Mouse (Mus musculus) c-Kit-positive CD71-negative TER-119-negative erythroid progenitor cells, embryonic 14.5 days (primary cell): ENCODE results near the gene Ivd.

Experiments
- DNase-seq: peaks from one replicate; pipeline ENCODE4 v3.0.0-alpha.2; 2013; ENCODE audit warnings: low read depth

The Ivd gene

GRCm38 (mm10) chr2:118882840-118883679, 21.3 kb downstream of the Ivd start:
- no peak for DNase-seq

- no peak for DNase-seq
Measured at GRCm38 (mm10) chr2:118887440-118887839, 25.7 kb downstream of the Ivd start.

DNA sequence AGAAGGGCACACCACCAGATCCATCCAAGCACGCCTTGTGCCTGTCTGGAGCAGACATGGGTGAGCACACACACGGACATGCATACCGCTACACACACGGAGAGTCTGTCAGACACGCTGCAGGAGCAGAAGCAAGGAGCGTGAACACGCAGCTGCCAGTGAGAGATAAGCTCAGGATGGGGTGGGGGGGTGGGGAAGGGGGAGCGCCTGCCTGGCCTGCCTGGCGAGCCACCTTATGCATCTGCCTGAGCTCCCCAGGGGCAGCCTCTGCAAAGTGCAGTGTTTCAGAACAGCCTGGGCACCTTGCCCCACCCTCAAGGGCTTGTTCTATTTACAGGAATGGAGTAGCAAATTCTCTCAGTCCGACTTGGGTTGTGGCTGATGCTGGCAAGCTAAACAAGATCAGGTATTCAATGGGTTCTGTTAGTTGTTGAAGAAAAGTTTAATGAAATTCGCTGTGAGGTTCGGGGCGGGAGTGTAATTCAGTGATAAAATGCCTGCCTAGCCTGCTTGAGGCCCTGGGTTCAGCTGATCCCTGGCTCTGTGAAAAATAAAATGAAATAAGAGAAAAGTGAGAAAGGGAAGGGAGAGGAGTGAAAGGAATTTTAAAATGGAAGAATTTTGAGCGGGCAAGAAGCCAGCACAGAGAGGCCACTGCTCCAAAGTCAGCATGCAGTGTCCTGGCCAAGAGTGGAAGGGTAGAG, 26.2 kb downstream of the Ivd start:
- DNase-seq: no peak

DNA sequence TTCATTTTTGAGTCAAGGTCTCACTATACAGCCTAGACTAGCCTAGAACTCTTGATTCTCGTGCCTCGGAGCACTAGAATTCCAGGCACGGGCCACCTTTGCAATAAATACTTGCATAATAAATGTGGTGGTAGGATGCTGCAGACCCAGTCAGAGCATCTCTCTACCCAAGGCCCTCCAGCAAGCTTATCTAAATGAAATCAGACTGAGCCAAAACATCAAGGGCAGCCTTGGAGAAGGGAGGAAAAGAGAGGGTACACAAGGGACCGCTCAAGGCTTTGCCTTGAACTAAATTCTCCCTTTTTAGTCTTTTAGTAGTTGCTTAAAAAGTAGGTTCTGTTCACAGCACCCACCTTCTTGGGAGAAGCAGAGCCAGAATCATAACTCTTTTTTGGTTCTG, 29.4 kb downstream of the Ivd start:
- no peak for DNase-seq

DNA sequence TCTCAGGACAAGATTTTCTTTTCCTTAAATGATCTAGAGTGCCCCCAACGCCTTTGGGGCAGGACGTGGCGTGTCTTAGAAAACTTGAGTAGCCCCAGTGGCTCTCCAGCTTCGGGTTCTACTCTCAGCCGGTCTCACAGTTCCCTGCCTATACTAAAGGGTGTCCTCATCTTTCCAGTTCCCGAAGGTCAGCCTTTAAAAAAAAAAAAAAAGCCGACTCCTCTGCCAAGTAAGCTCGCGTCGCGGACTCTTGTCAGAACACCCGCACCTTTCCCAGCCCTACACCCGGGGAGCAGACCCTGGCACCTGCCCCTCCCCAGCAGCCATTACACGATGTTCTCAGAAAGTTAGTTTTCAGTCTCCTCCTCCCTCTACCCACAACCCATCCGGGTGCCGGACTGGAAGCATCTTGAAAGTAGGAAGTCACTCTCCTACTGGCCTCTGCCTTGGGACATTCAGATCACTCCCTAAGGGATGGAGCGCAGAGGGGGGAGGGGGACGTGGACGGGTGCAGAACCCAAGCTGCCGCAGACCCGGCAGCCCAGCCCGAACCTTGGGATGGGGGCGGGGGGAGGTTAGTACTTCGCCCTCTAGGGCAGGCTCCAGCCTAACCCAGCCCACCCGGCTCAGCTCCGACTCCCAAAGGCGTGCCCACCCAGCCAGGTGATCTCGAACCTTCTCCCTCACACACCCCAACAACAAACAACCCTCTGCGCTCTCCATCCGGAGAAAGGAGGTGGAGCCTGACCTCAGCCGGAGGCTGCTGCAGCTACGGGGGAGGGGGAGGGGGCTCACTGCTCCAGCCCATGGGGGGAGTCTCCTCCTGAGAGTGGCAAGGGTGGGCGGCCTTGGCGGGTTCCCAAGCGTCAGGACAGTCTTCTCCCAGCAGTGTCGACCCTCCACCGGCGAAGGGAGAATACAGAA, 34.5 kb downstream of the Ivd start:
- no peak for DNase-seq

DNA sequence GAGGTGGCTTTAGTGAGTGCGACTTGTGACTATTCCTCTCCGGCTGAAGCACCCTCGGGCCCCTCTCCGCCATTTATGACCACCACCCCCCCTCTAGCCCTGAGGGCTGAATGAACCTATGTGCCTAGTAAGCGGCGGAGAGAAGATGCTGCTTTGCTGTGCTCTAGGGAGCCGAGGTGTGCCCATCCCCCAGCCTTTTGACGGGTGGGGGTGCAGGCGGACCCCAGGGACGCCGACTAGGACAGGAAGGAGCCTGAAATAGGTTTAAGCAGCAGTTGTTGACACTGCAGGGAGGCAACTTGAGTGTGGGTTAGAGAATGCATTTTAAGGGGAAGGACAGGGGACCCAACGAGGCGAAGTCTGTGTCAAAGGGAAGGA, 35.1 kb downstream of the Ivd start:
- DNase-seq: no peak

DNA sequence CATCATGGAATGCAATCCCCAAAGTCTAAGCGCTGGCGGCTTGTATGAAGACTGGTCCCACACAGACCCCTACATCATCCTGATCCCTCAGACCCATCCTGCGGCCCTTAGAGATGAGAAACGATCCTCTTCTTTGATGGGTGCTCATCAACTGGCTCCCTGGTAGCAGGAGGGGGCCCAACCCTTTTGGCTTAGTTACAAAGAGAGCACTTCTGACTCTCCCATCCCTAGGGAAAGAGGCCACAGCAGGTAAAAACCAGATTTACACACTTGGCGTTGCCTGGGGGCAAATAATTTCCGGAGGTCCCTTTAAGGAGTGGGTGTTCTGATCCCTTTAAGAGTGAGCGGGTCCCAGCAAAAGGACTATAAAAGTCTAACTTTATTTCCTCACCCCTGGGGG, 35.6 kb downstream of the Ivd start:
- DNase-seq: no peak

DNA sequence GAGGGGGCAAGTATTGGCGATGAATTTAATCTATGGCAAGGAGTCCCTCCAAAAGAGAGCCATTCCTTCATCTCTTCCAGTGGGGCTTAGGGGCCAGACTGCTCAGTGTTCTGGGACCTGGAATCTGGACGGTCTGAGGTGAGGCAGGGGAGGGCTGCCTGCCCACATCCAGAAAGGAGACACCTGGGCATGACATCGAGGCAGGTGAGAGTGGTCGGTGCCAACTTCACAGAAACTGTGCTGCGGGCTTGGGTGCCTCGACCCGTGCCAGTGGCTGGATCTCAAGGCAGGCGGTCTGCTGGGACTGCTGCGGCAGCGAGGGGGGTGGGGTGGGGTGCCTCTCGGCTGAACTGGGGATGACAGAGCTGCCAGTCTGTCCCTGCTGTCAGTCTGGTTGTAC, 36.1 kb downstream of the Ivd start:
- DNase-seq: no peak

GRCm38 (mm10) chr2:118898771-118899170, 37.0 kb downstream of the Ivd start:
- no peak for DNase-seq

DNA sequence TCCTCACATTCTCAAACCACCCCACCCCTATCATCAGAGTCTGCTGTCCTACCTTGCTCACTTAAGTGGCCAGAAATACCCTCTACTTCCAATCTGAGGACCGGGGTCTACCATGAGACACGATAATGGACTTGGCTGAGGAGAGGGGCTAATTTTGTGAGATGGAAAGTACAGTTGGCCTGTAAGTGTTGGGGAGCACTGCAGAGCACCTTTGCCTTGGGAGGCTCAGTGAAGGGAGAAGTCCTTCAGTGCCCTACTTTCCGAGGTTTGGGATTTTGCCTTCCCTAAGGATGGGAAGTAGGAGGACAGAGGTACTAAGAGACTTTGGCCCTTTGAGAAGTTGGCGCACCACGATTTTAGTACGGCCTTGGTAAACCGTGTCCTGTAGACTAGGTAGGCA, 37.6 kb downstream of the Ivd start:
- no peak for DNase-seq

DNA sequence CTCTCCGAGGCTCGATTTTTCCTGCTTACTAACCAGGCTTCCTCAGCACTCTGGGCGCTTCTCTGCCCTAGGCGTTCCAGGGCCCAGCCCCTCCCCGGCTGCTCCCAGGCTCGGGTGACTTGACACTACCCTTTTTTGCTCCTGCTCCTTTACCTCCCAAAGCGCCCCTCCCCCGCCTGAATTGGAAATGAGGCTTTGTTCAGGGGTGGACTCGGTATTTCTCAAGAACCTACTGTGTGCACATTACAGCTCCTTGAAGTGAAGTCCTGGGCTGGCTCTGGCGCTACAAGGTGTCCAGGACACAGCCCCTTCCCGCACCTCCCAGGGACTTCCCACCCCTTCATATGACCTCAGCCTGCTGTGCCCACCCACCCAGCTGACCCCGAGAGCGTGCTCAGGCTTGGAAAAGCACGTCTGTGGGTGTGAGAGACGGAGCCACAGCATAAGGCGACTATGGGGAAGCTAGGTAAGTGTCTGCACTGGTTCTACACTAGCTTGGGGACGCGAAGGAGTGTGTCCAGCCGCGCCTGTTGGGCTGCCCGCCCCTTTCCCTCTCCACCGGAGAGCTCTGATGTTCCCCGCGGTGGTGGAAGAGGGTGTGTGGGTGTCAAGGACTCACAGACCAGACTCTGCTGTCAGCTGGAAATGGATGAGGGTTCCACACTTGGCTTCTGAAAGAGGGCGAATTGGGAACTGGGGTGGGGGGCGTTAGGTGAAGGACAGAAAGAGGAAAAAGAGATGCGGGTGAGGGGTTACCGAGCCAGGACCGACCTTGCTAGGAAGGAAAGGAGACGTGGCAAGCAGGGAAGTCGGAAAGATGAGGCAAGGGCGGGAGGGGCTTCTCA, 38.4 kb downstream of the Ivd start, which contains the start of gene Bahd1:
TSS of gene Bahd1 (plus strand) at position 397 of the 845 bp plus-strand sequence.
- no peak for DNase-seq

- no peak for DNase-seq
Measured at GRCm38 (mm10) chr2:118900826-118901140, 39.0 kb downstream of the Ivd start.

GRCm38 (mm10) chr2:118901175-118902031, 39.6 kb downstream of the Ivd start:
- DNase-seq: peak; percentile 87

DNA sequence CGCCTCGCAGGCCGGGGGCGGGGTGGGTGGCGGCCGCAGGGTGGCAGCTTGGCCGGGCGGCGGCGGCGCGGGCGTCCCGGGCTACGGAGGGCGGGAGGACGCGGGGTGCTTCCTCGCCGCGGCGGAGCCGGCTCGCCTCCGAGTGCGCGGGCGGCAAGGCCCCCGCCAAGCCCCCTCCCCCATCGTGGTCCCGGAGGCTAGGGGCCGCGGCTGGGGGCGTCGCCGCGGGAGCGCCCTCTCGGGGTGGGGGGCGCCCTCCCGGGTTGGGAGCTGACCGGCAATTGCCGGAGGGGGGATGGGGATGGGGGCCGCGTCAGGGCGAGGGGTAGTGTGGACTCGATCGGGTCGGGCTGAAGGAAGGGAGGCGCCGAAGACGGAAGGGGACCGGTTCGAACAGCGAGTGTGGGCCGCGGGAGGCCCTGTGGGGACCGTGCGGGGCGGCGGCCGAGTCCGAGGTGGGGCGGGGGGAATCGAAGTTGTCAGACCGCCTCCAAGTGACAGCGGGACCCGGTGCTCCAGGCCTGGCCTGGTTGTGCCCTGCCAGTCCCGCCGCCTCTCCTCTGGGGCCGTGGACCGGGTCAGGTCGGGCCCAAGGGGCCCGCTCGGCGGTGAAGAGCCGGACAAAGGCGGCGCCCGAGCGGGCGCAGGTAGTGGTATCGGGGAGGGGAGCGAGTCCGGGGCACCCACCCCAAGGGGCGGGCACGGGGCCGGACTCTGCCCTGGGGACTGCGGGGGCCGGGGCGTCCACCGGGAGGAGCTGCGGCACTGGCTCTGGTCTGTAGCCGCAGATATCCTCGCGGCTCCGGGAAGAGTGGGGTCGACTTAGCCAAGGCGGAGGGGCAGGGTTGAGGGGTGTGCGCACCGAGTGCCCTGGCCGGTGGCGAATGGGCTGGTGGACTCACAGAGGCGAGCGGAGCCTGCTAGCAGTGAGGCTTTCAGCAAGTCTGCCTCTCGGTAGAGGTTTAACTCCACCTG, 40.6 kb downstream of the Ivd start:
- DNase-seq: no peak

- no peak for DNase-seq
Measured at GRCm38 (mm10) chr2:118903333-118903741, 41.6 kb downstream of the Ivd start.

DNA sequence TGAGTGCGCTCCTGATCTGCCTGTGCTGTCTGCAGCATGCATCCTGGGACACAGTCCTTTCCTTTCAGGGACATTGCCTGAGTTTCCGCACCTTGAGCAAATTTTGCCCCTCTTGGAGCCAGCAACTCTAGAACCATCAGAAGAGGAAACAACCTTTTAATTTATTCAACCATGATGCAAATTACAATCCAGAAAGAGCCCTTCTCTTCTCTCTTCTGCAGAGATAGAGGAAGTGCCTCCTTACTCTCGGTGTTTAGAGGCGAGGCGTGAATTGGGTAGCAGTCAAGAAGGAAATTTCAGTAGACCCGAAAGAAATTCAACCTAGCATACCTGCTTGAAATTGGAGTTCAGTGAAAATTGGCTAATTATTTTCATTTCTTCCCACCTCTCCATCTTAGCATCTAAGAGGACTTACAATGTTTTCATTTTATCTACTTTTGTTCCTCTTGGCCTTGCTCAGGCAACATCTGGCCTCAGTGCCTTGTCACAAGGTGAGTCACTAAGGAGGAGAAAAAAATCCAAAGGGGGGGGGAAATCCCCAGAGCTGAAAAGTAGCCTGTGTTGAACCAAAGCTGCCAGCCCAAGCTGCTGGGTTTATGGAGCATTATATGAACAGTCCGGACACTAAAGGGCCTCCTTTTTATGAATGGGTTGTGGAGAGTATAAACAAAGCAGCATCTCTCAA, 43.8 kb downstream of the Ivd start:
- no peak for DNase-seq

DNA sequence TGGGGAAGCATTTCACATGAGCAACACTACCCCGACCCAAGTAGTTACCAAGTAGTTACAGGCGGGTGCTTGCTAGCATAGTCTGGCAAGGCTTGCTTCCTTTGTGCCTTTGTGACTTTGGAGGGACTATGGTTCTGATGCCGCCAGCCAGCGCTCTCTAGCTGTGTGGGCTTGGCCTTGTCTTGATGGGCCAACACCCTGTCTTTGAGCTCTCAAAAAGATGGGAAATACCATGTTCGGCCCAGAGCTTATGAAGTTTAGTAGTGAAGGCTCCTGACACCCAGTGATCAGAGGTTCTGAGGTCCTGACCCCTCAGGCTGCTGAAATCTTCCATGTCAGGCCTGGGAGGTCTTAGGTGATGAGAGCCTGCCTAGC, 44.4 kb downstream of the Ivd start:
- no peak for DNase-seq

DNA sequence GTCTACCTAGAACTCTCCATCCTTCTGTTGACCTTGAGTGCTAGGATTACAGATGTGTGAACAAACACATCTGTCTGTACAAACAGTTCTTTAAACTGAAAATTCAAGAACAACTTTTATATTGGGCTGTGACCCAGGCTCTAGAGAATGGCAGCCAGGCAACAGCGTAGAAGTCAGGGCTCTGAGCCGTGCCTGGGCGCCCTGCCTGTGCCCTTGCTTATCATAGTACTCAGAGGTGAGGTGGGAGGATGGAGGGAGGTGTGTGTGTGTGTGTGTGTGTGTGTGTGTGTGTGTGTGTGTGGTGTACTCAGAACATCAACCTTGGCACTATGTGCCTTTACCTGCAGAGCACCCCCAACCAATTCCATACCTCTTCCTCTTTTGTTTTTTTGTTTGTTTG, 46.0 kb downstream of the Ivd start:
- DNase-seq: no peak

DNA sequence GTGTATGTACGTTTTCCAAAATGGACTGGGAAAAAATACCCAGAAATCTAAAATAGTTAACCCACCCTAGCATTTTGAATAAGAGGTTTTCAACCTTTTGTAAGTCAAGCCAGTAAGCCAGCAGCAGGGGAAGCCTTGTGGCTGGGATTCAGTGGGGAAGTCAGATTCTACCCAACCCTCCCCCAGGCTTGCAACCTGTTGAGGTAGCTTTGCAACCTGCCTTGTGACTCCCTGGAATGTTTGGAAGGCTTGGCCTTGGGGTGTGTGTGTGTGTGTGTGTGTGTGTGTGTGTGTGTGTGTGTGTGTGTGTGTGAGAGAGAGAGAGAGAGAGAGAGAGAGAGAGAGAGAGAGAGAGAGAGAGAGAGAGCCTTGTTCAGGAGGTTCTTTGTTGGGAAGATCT, 47.4 kb downstream of the Ivd start:
- no peak for DNase-seq
